Mouse (Mus musculus) gastrocnemius, postnatal 10 days (tissue): ENCODE data around the gene Defb26. TPM values are rescaled to one million over a fixed set of nuclear protein-coding genes. Genes with fewer than 3 reads are reported as not detected.

ENCODE experiments used
- DNase-seq: peaks from one replicate; pipeline ENCODE4 v3.0.0; 2021; ENCODE audit warnings: mixed read lengths
- total RNA-seq, 2 experiments: library from RNA; stranded (reverse); gene quantifications; 2 replicates each; pipeline ENCODE4 v1.2.3; 2021

The Defb26 gene
- total RNA-seq, 2 experiments from 2014 or later = not detected

DNA sequence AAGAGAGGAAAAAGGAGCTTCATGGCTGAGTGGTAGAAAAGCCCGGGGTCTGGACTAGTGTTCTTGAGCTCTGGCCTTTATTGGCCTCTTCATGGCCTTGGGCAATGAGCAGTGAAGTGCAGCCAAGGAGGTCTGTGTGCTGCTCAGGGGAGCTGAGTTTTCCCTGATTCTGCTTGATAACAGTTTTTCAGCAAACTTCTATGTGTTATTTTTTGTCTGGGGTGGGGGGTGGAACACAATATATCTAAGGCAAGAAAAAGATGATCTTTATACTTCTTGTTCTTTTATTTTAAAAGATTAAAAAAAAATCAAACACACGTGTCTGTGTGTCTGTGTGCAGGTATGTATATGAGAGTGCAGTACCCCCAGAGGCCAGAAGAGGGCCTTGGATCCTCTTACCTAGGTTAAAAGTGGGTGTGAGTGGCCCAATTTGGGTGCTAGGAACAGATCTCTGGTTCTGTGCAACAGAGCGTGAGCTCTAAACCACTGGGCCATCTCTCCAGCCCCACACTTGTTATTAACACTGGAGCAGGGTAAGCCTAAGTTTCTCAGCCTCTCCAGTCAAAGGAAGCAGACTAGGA is 46.8 kb downstream of the Defb26 start, which contains the start of gene Defb23:
Gene Defb23, minus strand, starts transcription at position 51 of the 581 bp plus-strand sequence.
- DNase-seq = no peak

DNA sequence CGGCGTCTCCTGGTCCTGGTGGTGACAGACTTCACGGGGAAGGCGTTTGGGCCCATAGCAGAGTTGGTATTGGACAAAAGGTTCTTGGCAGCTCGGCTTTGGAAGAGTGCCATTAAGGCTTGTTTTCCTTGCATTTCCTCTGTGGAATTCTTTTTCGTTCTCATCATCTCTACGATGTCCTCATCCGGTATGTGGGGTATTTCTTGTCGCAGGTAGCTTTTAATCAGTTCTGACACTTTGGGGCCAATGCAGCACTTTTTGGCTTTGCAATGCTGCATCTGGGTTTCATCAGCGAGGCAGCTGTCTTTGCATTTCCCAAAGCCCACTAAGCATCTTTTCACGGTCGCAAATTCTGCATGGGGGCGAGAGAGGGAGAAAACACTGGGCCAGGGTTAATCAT is 52.3 kb downstream of the Defb26 start:
- DNase-seq = no peak

Other genes with a start within 250 kb of the Defb26 start
- gene Tbc1d20, start 217.9 kb downstream of the Defb26 start, total RNA-seq = 10 to 100 TPM; 36.9 to 41.9 TPM
- gene Rbck1, start 179.0 kb downstream of the Defb26 start, total RNA-seq = 10 to 100 TPM; 40.7 to 48.6 TPM
- 1 to 10 TPM; 1.3 to 1.5 TPM for gene Trib3, start 167.7 kb downstream of the Defb26 start, total RNA-seq
- under 1 TPM in 1 of 2 experiments, not detected in 1; 0.18 TPM for gene Nrsn2, start 135.1 kb downstream of the Defb26 start, total RNA-seq
- 1 to 10 TPM; 6.7 to 9.4 TPM for gene Sox12, start 113.6 kb downstream of the Defb26 start, total RNA-seq
- gene Zcchc3, start 96.7 kb downstream of the Defb26 start, total RNA-seq = 1 to 10 TPM; 4.7 to 5.6 TPM
- gene 6820408C15Rik, start 96.1 kb downstream of the Defb26 start, total RNA-seq = not detected
- gene Defb23, start 47.1 kb downstream of the Defb26 start, total RNA-seq = not detected
- not detected for gene Defb20, start 34.6 kb downstream of the Defb26 start, total RNA-seq
- not detected for gene Defb22, start 21.6 kb downstream of the Defb26 start, total RNA-seq
- not detected for gene Defb28, start 6.6 kb upstream of the Defb26 start, total RNA-seq
- not detected for gene Defb29, start 28.4 kb upstream of the Defb26 start, total RNA-seq
- not detected for gene Gm17416, start 57.6 kb upstream of the Defb26 start, total RNA-seq
- gene Defb21, start 61.1 kb upstream of the Defb26 start, total RNA-seq = not detected
- not detected for gene Defb19, start 68.6 kb upstream of the Defb26 start, total RNA-seq
- gene Defb45, start 87.7 kb upstream of the Defb26 start, total RNA-seq = not detected
- gene Defb36, start 92.6 kb upstream of the Defb26 start, total RNA-seq = not detected
- 1 to 10 TPM; 1.5 to 1.6 TPM for gene Defb25, start 111.4 kb upstream of the Defb26 start, total RNA-seq
- 10 to 100 TPM in 1 of 2 experiments, 1 to 10 TPM in 1; 9.1 to 11.5 TPM for gene Rem1, start 115.3 kb upstream of the Defb26 start, total RNA-seq
- gene H13, start 157.8 kb upstream of the Defb26 start, total RNA-seq = 10 to 100 TPM; 56.0 to 61.1 TPM
- 10 to 100 TPM; 12.5 to 19.3 TPM for gene Mcts2, start 175.3 kb upstream of the Defb26 start, total RNA-seq
- gene Id1, start 224.6 kb upstream of the Defb26 start, total RNA-seq = 10 to 100 TPM; 17.6 to 21.1 TPM
- 1 to 10 TPM; 5.6 to 6.9 TPM for gene Cox4i2, start 242.5 kb upstream of the Defb26 start, total RNA-seq